Mouse (Mus musculus) ovary, postnatal 10 days (tissue): ENCODE measurements around the gene Zscan4-ps3.
"Not testable (repeated sequence)": the region's sequence is repeated elsewhere in the genome, so short reads cannot be mapped to it uniquely, and the experiment has no call there.

Experiments
- DNase-seq: peaks from one replicate; pipeline ENCODE4 v3.0.0; 2022; ENCODE audit warnings: low spot score

Gene Zscan4-ps3

GRCm38 (mm10) chr7:11609008-11609407 lies at the start of gene Zscan4-ps3:
Gene Zscan4-ps3, plus strand, starts transcription at chr7:11609308.
- DNase-seq, result not testable (repeated sequence)

- not testable (repeated sequence) for DNase-seq
Observed at GRCm38 (mm10) chr7:11617082-11617481, 8.0 kb downstream of the Zscan4-ps3 start.
